Mouse (Mus musculus) limb, embryonic 14.5 days (tissue): ENCODE data around the gene Snta1. TPM values are rescaled to one million over a fixed set of nuclear protein-coding genes. Genes with fewer than 3 reads are reported as not detected.
A peak's percentile ranks its signal among the peaks of the same experiment; 100 is the strongest.

Experiments
- ATAC-seq: fragments of 200-750 bp; cut with Nextera tagmentation; 2 replicates; pipeline ENCODE4 v1.8.0; 2017; ENCODE audit warnings: low read depth, moderate number of reproducible peaks, moderate TSS enrichment; ENCODE audit not compliant: low FRiP score
- DNase-seq: peaks from one replicate; pipeline ENCODE4 v3.0.0-alpha.2; 2015; ENCODE audit warnings: low spot score
- H3K27ac ChIP-seq: fragments of 300-500 bp; sonication (generic); replicated peaks from 2 replicates; pipeline ENCODE4 v1.5.1; 2014; ENCODE audit warnings: low read depth, mild to moderate bottlenecking, low read length, moderate library complexity, mixed read lengths
- H3K27me3 ChIP-seq: fragments of 300-500 bp; sonication (generic); 2 replicates; pipeline ENCODE4 v1.6.1; 2014; ENCODE audit warnings: low read length, mixed read lengths; ENCODE audit not compliant: control insufficient read depth, insufficient read depth
- H3K36me3 ChIP-seq: fragments of 300-500 bp; sonication (generic); 2 replicates; pipeline ENCODE4 v1.6.1; 2014; ENCODE audit warnings: mild to moderate bottlenecking, low read length, moderate library complexity, mixed read lengths; ENCODE audit not compliant: control insufficient read depth, insufficient read depth
- H3K4me1 ChIP-seq: fragments of 300-500 bp; sonication (generic); 2 replicates; pipeline ENCODE4 v1.6.1; 2014; ENCODE audit warnings: antibody characterized with exemption, low read length, mixed read lengths; ENCODE audit not compliant: control insufficient read depth, insufficient read depth
- H3K4me2 ChIP-seq: fragments of 300-500 bp; sonication (generic); replicated peaks from 2 replicates; pipeline ENCODE4 v1.6.1; 2014; ENCODE audit warnings: low read depth, mild to moderate bottlenecking, low read length, moderate library complexity; ENCODE audit not compliant: severe bottlenecking
- H3K4me3 ChIP-seq: fragments of 300-500 bp; sonication (generic); replicated peaks from 2 replicates; pipeline ENCODE4 v1.5.1; 2014; ENCODE audit warnings: low read length
- H3K9ac ChIP-seq: fragments of 300-500 bp; sonication (generic); 2 replicates; pipeline ENCODE4 v1.6.1; 2014; ENCODE audit warnings: mild to moderate bottlenecking, low read depth, low read length, moderate library complexity; ENCODE audit not compliant: severe bottlenecking
- H3K9me3 ChIP-seq: fragments of 300-500 bp; sonication (generic); 2 replicates; pipeline ENCODE4 v1.6.1; 2016; ENCODE audit warnings: low read length; ENCODE audit not compliant: control insufficient read depth
- POLR2A ChIP-seq: fragments of 200-500 bp; IDR thresholded peaks from 2 replicates; pipeline ENCODE4 v1.8.0; 2012; ENCODE audit warnings: inconsistent platforms, mild to moderate bottlenecking, moderate library complexity, borderline replicate concordance; ENCODE audit not compliant: insufficient read depth, insufficient read length; ENCODE audit errors: extremely low read depth
- WGBS: fragments of 180-500 bp; shearing (Covaris S2); extraction: QIAGEN DNeasy Blood & Tissue Kit; methylation state at CpG from one replicate; pipeline ENCODE4 v1.1.7; 2014; 5-methylcytosine and 5-hydroxymethylcytosine counted together
- polyA plus RNA-seq, 2 experiments: library from polyadenylated mRNA; depleted of rRNA in 1 of 2; stranded (reverse) in 1 of 2; unstranded in 1 of 2; fragments of >200 nt; fragmentation: Nextera tagmentation in 1 of 2; extraction: Ambion mirVana in 1 of 2; gene quantifications; 2 replicates each; pipeline versions ENCODE4 v1.2.1 to v1.2.3; 2012 to 2014

The Snta1 gene
- polyA plus RNA-seq, 2 experiments = 5.2 to 11.0 TPM

GRCm38 (mm10) chr2:154412018-154412666 lies 4.2 kb upstream of the Snta1 start:
- 70% methylated on average over 7 of the region's 7 CpGs for WGBS
- no peak for TF ChIP-seq POLR2A
- H3K4me1 ChIP-seq = peaks cover 5% of the 10 kb centered on the region
- H3K27ac ChIP-seq = no peak overlapping the region
- peak; percentile 66 for DNase-seq
- H3K36me3 ChIP-seq = no peaks in the 10 kb centered on the region
- no peak overlapping the region for H3K4me2 ChIP-seq
- no peaks in the 10 kb centered on the region for H3K9me3 ChIP-seq
- H3K27me3 ChIP-seq = no peaks in the 10 kb centered on the region; the same call in 1 of the 2 replicates
- ATAC-seq = peak; percentile 35; the same call in 1 of the 2 replicates
- no peak overlapping the region for H3K4me3 ChIP-seq
- H3K9ac ChIP-seq = no peak overlapping the region

GRCm38 (mm10) chr2:154410355-154410754 lies 2.5 kb upstream of the Snta1 start:
- TF ChIP-seq POLR2A = no peak
- H3K27ac ChIP-seq = no peak overlapping the region
- ATAC-seq = no peak
- no peaks in the 10 kb centered on the region for H3K9me3 ChIP-seq
- H3K36me3 ChIP-seq = no peaks in the 10 kb centered on the region
- H3K4me3 ChIP-seq = no peak overlapping the region
- H3K4me1 ChIP-seq = peaks cover 19% of the 10 kb centered on the region
- H3K4me2 ChIP-seq = no peak overlapping the region
- 68% methylated on average over 2 of the region's 2 CpGs for WGBS
- DNase-seq = no peak
- H3K27me3 ChIP-seq = no peaks in the 10 kb centered on the region; the same call in 1 of the 2 replicates
- no peak overlapping the region for H3K9ac ChIP-seq

- 29% methylated on average over 11 of the region's 11 CpGs for WGBS
- no peak overlapping the region for H3K27ac ChIP-seq
- no peak for ATAC-seq
- no peaks in the 10 kb centered on the region for H3K36me3 ChIP-seq
- H3K4me2 ChIP-seq = peak overlapping the region; percentile 71
- TF ChIP-seq POLR2A = no peak
- H3K9ac ChIP-seq = peak overlapping the region; percentile 65
- peaks cover 37% of the 10 kb centered on the region for H3K4me1 ChIP-seq
- H3K9me3 ChIP-seq = no peaks in the 10 kb centered on the region
- peak overlapping the region; percentile 69 for H3K4me3 ChIP-seq
- no peaks in the 10 kb centered on the region; the same call in 1 of the 2 replicates for H3K27me3 ChIP-seq
- no peak for DNase-seq
Measured at GRCm38 (mm10) chr2:154407063-154407642, 746 bp downstream of the Snta1 start.

GRCm38 (mm10) chr2:154405447-154405994 lies 2.4 kb downstream of the Snta1 start:
- Histone ChIP-seq H3K4me3 (no peak overlapping the region), H3K36me3 (no peaks in the 10 kb centered on the region), H3K4me2 (no peak overlapping the region), H3K27me3 (no peaks in the 10 kb centered on the region; the same call in 1 of the 2 replicates), H3K9ac (no peak overlapping the region), H3K9me3 (no peaks in the 10 kb centered on the region), H3K4me1 (peaks cover 37% of the 10 kb centered on the region), H3K27ac (no peak overlapping the region)
- no peak for TF ChIP-seq POLR2A
- 27% methylated on average over 5 of the region's 5 CpGs for WGBS
- ATAC-seq (peak; percentile 50; the same call in 1 of the 2 replicates), DNase-seq (no peak)

- Histone ChIP-seq H3K4me1 (peaks cover 32% of the 10 kb centered on the region), H3K9ac (no peak overlapping the region), H3K9me3 (no peaks in the 10 kb centered on the region), H3K36me3 (no peaks in the 10 kb centered on the region), H3K4me3 (no peak overlapping the region), H3K27me3 (no peaks in the 10 kb centered on the region; the same call in 1 of the 2 replicates), H3K4me2 (no peak overlapping the region), H3K27ac (no peak overlapping the region)
- DNase-seq = peak; percentile 78
- peak; percentile 62; the same call in 1 of the 2 replicates for ATAC-seq
- no peak for TF ChIP-seq POLR2A
- 2% methylated on average over 7 of the region's 7 CpGs for WGBS
Measured at GRCm38 (mm10) chr2:154402811-154403210, 5.1 kb downstream of the Snta1 start.
